Mouse (Mus musculus) lung, embryonic 15.5 days (tissue): ENCODE measurements around the gene Akap13. TPM values are rescaled to one million over a fixed set of nuclear protein-coding genes. Genes with fewer than 3 reads are reported as not detected.

Experiments
- ATAC-seq: fragments of 200-750 bp; cut with Nextera tagmentation; 2 replicates; pipeline ENCODE4 v1.8.0; 2017; ENCODE audit warnings: moderate number of reproducible peaks, borderline replicate concordance; ENCODE audit not compliant: low FRiP score, low TSS enrichment; ENCODE audit errors: extremely low read depth
- H3K27ac ChIP-seq: fragments of 300-500 bp; sonication (generic); 2 replicates; pipeline ENCODE4 v1.5.1; 2015; ENCODE audit warnings: moderate library complexity, mild to moderate bottlenecking, inconsistent platforms
- H3K27me3 ChIP-seq: fragments of 300-500 bp; sonication (generic); 2 replicates; pipeline ENCODE4 v1.6.1; 2015; ENCODE audit warnings: inconsistent platforms
- H3K36me3 ChIP-seq: fragments of 300-500 bp; sonication (generic); 2 replicates; pipeline ENCODE4 v1.6.1; 2015; ENCODE audit warnings: inconsistent platforms
- H3K4me1 ChIP-seq: fragments of 300-500 bp; sonication (generic); 2 replicates; pipeline ENCODE4 v1.6.1; 2015; ENCODE audit warnings: inconsistent platforms
- H3K4me2 ChIP-seq: fragments of 300-500 bp; sonication (generic); 2 replicates; pipeline ENCODE4 v1.6.1; 2015; ENCODE audit warnings: inconsistent platforms, mild to moderate bottlenecking, moderate library complexity
- H3K4me3 ChIP-seq: fragments of 300-500 bp; sonication (generic); 2 replicates; pipeline ENCODE4 v1.5.1; 2015; ENCODE audit warnings: mild to moderate bottlenecking, inconsistent platforms
- H3K9ac ChIP-seq: fragments of 300-500 bp; sonication (generic); 2 replicates; pipeline ENCODE4 v1.6.1; 2015; ENCODE audit warnings: inconsistent platforms
- H3K9me3 ChIP-seq: fragments of 300-500 bp; sonication (generic); 2 replicates; pipeline ENCODE4 v1.6.1; 2016; ENCODE audit warnings: inconsistent platforms
- WGBS: fragments of 180-500 bp; shearing (Covaris S2); methylation state at CpG from one replicate; pipeline ENCODE4 v1.1.7; 2015; 5-methylcytosine and 5-hydroxymethylcytosine counted together
- polyA plus RNA-seq: library from polyadenylated mRNA; unstranded; fragments of >200 nt; fragmentation: Nextera tagmentation; extraction: Ambion mirVana; gene quantifications from 2 replicates; pipeline ENCODE4 v1.2.1, GENCODE M21; 2015

The Akap13 gene
- polyA plus RNA-seq, 1 experiment from 2014 or later: 39.0 TPM

DNA sequence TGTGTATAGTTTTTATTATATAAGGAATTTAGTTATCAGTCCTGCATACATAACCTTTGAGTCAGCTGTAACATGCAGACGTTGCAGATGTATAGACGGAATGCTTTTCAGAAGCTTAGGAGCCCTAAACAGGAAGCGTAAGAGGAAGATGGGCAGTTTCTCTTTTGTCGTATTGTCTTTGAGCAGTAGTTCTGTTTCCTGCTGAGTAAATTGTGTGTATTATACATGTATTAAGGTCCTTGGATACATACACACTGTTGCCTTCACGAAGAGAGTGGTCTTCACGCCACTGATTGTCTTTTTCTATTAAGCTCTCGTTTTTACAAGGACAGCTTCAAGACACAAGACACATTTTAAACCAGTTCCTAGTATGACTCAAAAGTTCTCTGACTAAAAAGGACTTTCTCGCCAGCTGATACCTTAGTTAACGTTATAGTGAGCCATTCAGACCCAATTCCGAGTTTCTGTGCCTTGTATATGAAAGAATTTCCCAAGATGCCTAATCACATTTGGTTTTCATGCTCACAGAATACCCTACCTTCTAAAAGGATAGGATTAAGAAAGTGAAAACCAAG, 245.5 kb downstream of the Akap13 start:
- Histone ChIP-seq H3K4me1 (no peaks in the 10 kb centered on the region), H3K27me3 (no peaks in the 10 kb centered on the region), H3K4me2 (no peak overlapping the region), H3K4me3 (no peak overlapping the region), H3K9ac (no peak overlapping the region), H3K9me3 (no peaks in the 10 kb centered on the region), H3K36me3 (peaks cover 33% of the 10 kb centered on the region), H3K27ac (no peak overlapping the region)
- 79% methylated on average over 10 of the region's 10 CpGs for WGBS
- no peak for ATAC-seq

DNA sequence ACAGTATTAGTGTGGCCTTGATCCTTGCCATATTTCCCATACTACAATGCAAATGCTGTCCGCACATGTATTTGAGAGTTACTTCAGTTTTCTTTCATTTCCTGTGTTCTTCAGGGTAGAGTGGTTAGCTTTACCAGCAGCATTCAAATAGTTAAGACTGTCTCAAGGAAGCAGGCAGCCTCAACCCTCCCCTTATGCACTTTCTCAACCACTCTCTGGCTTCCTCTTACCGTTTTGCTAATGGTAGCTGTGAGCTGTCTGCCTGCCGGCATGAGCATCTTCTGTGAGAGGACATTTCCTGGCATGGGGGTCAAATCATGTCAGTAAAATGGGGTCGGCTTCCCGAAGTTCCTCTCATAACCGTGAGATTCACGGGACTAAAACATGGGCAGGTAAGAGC, 246.4 kb downstream of the Akap13 start:
- H3K9me3 ChIP-seq: no peaks in the 10 kb centered on the region
- no peak overlapping the region for H3K4me2 ChIP-seq
- H3K9ac ChIP-seq: no peak overlapping the region
- H3K4me1 ChIP-seq: no peaks in the 10 kb centered on the region
- peaks cover 39% of the 10 kb centered on the region for H3K36me3 ChIP-seq
- no peak overlapping the region for H3K27ac ChIP-seq
- H3K4me3 ChIP-seq: no peak overlapping the region
- ATAC-seq: no peak
- 72% methylated on average over 7 of the region's 7 CpGs for WGBS
- no peaks in the 10 kb centered on the region for H3K27me3 ChIP-seq

GRCm38 (mm10) chr7:75702368-75702767, 247.0 kb downstream of the Akap13 start:
- no peak overlapping the region for H3K9ac ChIP-seq
- H3K9me3 ChIP-seq: no peaks in the 10 kb centered on the region
- ATAC-seq: no peak
- peaks cover 42% of the 10 kb centered on the region for H3K36me3 ChIP-seq
- H3K27me3 ChIP-seq: no peaks in the 10 kb centered on the region
- H3K4me3 ChIP-seq: no peak overlapping the region
- WGBS: 86% methylated on average over 3 of the region's 3 CpGs
- no peaks in the 10 kb centered on the region for H3K4me1 ChIP-seq
- H3K27ac ChIP-seq: no peak overlapping the region
- no peak overlapping the region for H3K4me2 ChIP-seq

- WGBS: 88% methylated on average over 3 of the region's 3 CpGs
- H3K36me3 ChIP-seq: peaks cover 42% of the 10 kb centered on the region
Observed at GRCm38 (mm10) chr7:75702966-75703645, 247.8 kb downstream of the Akap13 start.

DNA sequence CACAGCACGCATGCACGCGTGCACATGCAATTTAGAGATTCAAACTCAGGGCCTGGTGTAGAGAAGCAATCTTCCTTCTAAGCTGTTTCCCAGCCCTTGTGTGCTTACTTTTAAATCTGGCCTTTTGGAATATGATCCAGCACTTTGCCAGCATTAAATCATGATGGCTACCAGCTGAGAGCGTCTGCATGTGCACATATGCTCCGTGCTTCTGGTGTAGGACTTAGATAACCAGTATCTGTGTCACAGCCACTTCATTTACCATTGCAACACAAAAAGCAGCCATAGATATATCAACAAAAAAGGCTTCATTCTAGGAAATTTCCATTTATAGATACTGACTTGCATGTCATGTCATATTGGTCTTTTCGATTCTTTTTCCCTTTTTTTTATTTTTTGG, 249.5 kb downstream of the Akap13 start:
- Histone ChIP-seq H3K9ac (no peak overlapping the region), H3K4me3 (no peak overlapping the region), H3K9me3 (no peaks in the 10 kb centered on the region), H3K36me3 (peaks cover 41% of the 10 kb centered on the region), H3K27me3 (no peaks in the 10 kb centered on the region), H3K4me2 (no peak overlapping the region), H3K27ac (no peak overlapping the region), H3K4me1 (no peaks in the 10 kb centered on the region)
- WGBS: 86% methylated on average over 6 of the region's 6 CpGs
- ATAC-seq: no peak

More at GRCm38 (mm10) chr7:75702966-75703645, 247.8 kb downstream of the Akap13 start:
- no peaks in the 10 kb centered on the region for H3K9me3 ChIP-seq
- H3K27me3 ChIP-seq: no peaks in the 10 kb centered on the region
- no peak overlapping the region for H3K9ac ChIP-seq
- H3K4me2 ChIP-seq: no peak overlapping the region
- no peak overlapping the region for H3K4me3 ChIP-seq
- no peaks in the 10 kb centered on the region for H3K4me1 ChIP-seq
- no peak for ATAC-seq
- H3K27ac ChIP-seq: no peak overlapping the region

DNA sequence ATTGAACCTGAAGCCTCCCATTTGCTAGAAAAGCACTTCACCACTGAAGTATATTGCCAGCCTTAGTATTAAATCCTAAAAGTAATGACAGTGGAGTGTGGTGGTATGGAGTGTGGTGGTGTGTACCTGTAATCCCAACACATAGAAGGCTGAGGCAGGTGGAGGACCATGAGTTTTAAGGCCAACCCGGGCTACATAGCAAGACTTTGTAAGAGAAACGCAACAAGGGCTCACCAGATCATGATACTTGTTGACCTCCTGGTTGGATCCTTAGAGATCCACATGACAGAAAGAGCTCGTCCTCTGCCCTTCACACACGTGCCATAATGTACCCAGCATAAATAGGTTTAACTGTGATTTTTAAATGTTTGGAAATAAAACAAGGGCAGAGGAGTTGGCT, 254.6 kb downstream of the Akap13 start:
- no peak overlapping the region for H3K4me3 ChIP-seq
- H3K27me3 ChIP-seq: no peaks in the 10 kb centered on the region
- H3K4me2 ChIP-seq: no peak overlapping the region
- no peak for ATAC-seq
- H3K9ac ChIP-seq: no peak overlapping the region
- H3K36me3 ChIP-seq: peaks cover 21% of the 10 kb centered on the region
- WGBS: 96% methylated on average over 4 of the region's 4 CpGs
- H3K27ac ChIP-seq: no peak overlapping the region
- H3K4me1 ChIP-seq: no peaks in the 10 kb centered on the region
- H3K9me3 ChIP-seq: no peaks in the 10 kb centered on the region

GRCm38 (mm10) chr7:75710920-75711319, 255.6 kb downstream of the Akap13 start:
- ATAC-seq: no peak
- H3K27me3 ChIP-seq: no peaks in the 10 kb centered on the region
- H3K4me1 ChIP-seq: peaks cover 3% of the 10 kb centered on the region; the same call in 1 of the 2 replicates
- peaks cover 18% of the 10 kb centered on the region for H3K36me3 ChIP-seq
- H3K9ac ChIP-seq: no peak overlapping the region
- no peak overlapping the region for H3K27ac ChIP-seq
- H3K4me2 ChIP-seq: no peak overlapping the region
- no peak overlapping the region for H3K4me3 ChIP-seq
- WGBS: 90% methylated on average over 6 of the region's 6 CpGs
- H3K9me3 ChIP-seq: no peaks in the 10 kb centered on the region

DNA sequence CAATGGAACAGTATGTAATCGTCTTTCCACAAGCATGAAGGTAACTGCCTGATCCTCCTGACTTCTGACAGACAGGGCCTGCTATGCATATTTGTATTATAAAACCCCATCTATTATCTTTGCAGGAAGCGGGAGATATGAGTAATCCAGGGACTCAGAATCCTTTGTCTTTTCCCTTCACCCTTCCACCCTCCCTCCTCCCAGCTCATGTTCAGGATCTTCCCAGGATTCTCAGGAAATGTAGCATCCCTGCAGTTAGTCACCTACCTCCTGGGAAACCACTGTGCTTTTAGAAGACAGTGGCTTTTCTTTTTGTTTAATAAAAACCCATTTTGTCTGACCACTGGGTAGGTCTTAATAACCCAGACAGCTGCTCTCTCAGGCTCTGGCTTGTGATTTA, 256.1 kb downstream of the Akap13 start:
- 71% methylated on average over 2 of the region's 2 CpGs for WGBS
- H3K36me3 ChIP-seq: peaks cover 13% of the 10 kb centered on the region
- no peak overlapping the region for H3K27ac ChIP-seq
- ATAC-seq: no peak
- H3K9ac ChIP-seq: no peak overlapping the region
- H3K9me3 ChIP-seq: no peaks in the 10 kb centered on the region
- H3K27me3 ChIP-seq: no peaks in the 10 kb centered on the region
- no peak overlapping the region for H3K4me3 ChIP-seq
- peaks cover 6% of the 10 kb centered on the region; the same call in 1 of the 2 replicates for H3K4me1 ChIP-seq
- H3K4me2 ChIP-seq: no peak overlapping the region

- no peaks in the 10 kb centered on the region for H3K27me3 ChIP-seq
- H3K9ac ChIP-seq: no peak overlapping the region
- peaks cover 6% of the 10 kb centered on the region; the same call in 1 of the 2 replicates for H3K4me1 ChIP-seq
- 64% methylated on average over 2 of the region's 2 CpGs for WGBS
- H3K4me2 ChIP-seq: no peak overlapping the region
- H3K4me3 ChIP-seq: no peak overlapping the region
- no peaks in the 10 kb centered on the region for H3K9me3 ChIP-seq
- peaks cover 5% of the 10 kb centered on the region; the same call in 1 of the 2 replicates for H3K36me3 ChIP-seq
- no peak overlapping the region for H3K27ac ChIP-seq
- no peak for ATAC-seq
Observed at GRCm38 (mm10) chr7:75712808-75713207, 257.5 kb downstream of the Akap13 start.

- no peak overlapping the region for H3K4me2 ChIP-seq
- no peaks in the 10 kb centered on the region for H3K36me3 ChIP-seq
- H3K4me3 ChIP-seq: no peak overlapping the region
- 85% methylated on average over 5 of the region's 5 CpGs for WGBS
- H3K9ac ChIP-seq: no peak overlapping the region
- H3K27ac ChIP-seq: no peak overlapping the region
- peaks cover 6% of the 10 kb centered on the region; the same call in 1 of the 2 replicates for H3K4me1 ChIP-seq
- H3K9me3 ChIP-seq: no peaks in the 10 kb centered on the region
- ATAC-seq: no peak
- H3K27me3 ChIP-seq: no peaks in the 10 kb centered on the region
Observed at GRCm38 (mm10) chr7:75713959-75714358, 258.6 kb downstream of the Akap13 start.

DNA sequence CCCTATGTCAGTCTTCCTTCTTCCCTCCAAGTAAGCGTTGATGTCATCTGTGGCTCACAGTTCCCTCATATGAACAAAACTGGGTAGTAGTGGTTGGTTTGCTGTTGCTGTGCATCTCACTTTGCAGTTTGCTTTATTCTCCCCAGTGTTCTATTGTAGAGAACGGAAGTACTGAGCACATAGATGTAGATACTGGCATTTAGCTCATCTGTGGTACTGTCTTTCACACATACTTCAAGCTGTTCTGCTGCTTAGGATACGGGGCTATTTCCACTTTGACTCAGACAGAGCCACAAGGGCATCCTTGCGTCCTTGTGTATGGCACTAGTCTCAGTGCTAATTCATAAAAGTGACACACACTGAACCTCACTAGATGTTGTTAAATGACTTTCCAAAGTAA, 259.7 kb downstream of the Akap13 start:
- Histone ChIP-seq H3K4me1 (peaks cover 6% of the 10 kb centered on the region; the same call in 1 of the 2 replicates), H3K9me3 (no peaks in the 10 kb centered on the region), H3K4me3 (no peak overlapping the region), H3K36me3 (peaks cover 5% of the 10 kb centered on the region), H3K27me3 (no peaks in the 10 kb centered on the region), H3K4me2 (no peak overlapping the region), H3K9ac (no peak overlapping the region), H3K27ac (no peak overlapping the region)
- 91% methylated on average over 4 of the region's 4 CpGs for WGBS
- no peak for ATAC-seq

DNA sequence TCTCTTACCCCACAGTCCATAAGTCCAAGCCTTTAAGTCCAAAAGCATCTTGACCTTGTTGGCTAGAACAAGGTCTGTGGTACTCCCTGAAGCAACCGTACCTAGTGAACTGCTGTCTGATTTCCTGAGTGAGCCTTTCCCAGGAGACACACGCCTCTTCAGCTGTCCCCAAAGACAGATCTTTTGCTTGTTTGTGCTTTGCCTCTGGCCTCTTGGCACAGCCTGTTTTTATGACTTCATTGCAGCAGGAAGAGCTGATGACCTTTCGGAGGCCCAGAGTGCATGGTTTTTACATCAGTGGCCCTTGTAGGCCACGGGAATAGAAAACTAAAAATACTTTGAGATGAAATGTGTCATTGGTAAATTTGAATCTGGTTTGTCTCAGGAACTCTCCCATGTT, 260.6 kb downstream of the Akap13 start:
- ATAC-seq: no peak
- H3K4me2 ChIP-seq: no peak overlapping the region
- no peak overlapping the region for H3K27ac ChIP-seq
- no peaks in the 10 kb centered on the region for H3K9me3 ChIP-seq
- H3K4me1 ChIP-seq: peaks cover 6% of the 10 kb centered on the region; the same call in 1 of the 2 replicates
- H3K9ac ChIP-seq: no peak overlapping the region
- H3K4me3 ChIP-seq: no peak overlapping the region
- H3K36me3 ChIP-seq: peaks cover 13% of the 10 kb centered on the region
- H3K27me3 ChIP-seq: no peaks in the 10 kb centered on the region
- WGBS: 46% methylated on average over 4 of the region's 4 CpGs
